Mouse (Mus musculus) embryonic fibroblast, embryonic 13.5 days (primary cell): Measurements from ENCODE around the gene Prpf40a. TPM values are rescaled to one million over a fixed set of nuclear protein-coding genes. Genes with fewer than 3 reads are reported as not detected.

Experiments used
- H3K27ac ChIP-seq: 2 replicates; pipeline ENCODE4 v1.5.1; 2012; ENCODE audit warnings: low read length, control low read depth, inconsistent platforms; ENCODE audit not compliant: insufficient read depth
- H3K4me1 ChIP-seq: 2 replicates; pipeline ENCODE4 v1.6.1; 2011; ENCODE audit warnings: low read length; ENCODE audit not compliant: control insufficient read depth, insufficient read depth
- H3K4me3 ChIP-seq: 2 replicates; pipeline ENCODE4 v1.5.1; 2011; ENCODE audit warnings: mild to moderate bottlenecking, control low read depth, low read length; ENCODE audit not compliant: insufficient read depth
- CTCF ChIP-seq: IDR thresholded peaks from 2 replicates; pipeline ENCODE4 v1.5.1; 2011; ENCODE audit warnings: mild to moderate bottlenecking, control low read depth, low read length, moderate library complexity, borderline replicate concordance; ENCODE audit not compliant: insufficient read depth
- POLR2A ChIP-seq: IDR thresholded peaks from 2 replicates; pipeline ENCODE4 v1.6.1; 2011; ENCODE audit warnings: low read depth, mild to moderate bottlenecking, control low read depth, low read length, moderate library complexity
- polyA plus RNA-seq: library from polyadenylated mRNA; stranded (reverse); fragments of >200 nt; gene quantifications from 2 replicates; pipeline ENCODE4 v1.2.4, GENCODE M21; 2011; ENCODE audit warnings: low read depth; ENCODE audit not compliant: missing spikeins, insufficient read length

Prpf40a gene
- 157 and 158 TPM in 2 replicates for polyA plus RNA-seq

GRCm38 (mm10) chr2:53190684-53191511, at the start of gene Prpf40a:
TSS of gene Prpf40a (minus strand) at chr2:53191284.
- TF ChIP-seq POLR2A (peak; percentile 86), CTCF (no peak)
- peak within 1 kb of the TSS; percentile 86 for H3K4me3 ChIP-seq
- H3K27ac ChIP-seq = peak within 1 kb of the TSS; percentile 98
- no peaks in the 10 kb centered on the region for H3K4me1 ChIP-seq

- Histone ChIP-seq H3K27ac (no peak overlapping the region), H3K4me3 (no peak overlapping the region), H3K4me1 (no peaks in the 10 kb centered on the region)
- no peak for TF ChIP-seq CTCF
- TF ChIP-seq POLR2A = no peak
Measured at GRCm38 (mm10) chr2:53222242-53222641, 31.2 kb upstream of the Prpf40a start.

DNA sequence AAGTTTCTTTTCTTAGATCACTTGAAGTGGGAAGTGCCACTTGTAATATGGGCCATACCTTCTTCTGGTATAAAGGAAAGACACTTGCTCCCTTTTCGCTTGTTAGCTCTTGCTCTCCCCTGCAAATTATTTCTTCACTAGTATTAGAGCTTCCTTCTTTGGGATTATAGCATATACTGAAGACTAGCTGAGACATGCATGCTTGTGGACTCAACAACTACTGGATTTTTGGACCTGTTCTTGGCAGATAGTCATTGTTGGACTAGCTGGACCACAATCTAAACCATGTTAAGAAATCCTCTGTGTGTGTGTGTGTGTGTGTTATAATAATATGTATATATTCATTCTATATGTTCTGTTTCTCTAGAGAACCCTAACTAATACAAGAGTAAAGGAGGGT, 22.4 kb upstream of the Prpf40a start:
- H3K4me3 ChIP-seq = no peak overlapping the region
- H3K4me1 ChIP-seq = no peaks in the 10 kb centered on the region
- no peak for TF ChIP-seq CTCF
- TF ChIP-seq POLR2A = no peak
- no peak overlapping the region for H3K27ac ChIP-seq

DNA sequence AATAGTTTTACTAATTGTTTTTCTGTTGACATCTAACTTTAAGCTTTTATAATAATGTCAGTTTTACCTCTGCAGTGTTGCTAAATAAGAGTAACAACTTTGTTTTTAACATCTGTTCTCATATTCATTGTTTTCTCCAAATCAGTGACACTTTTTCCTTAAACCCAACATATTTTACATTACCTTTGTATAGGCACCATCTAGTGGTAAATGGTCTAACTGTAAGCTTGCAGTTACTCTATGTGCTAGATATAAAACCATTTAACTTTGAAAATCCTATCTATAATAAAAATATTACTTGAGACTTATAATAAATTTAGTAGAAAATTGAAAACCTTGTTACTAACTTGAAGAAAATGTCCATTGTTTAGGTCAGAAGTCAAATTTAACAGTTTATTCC, 15.7 kb upstream of the Prpf40a start:
- TF ChIP-seq POLR2A = no peak
- TF ChIP-seq CTCF = no peak
- Histone ChIP-seq H3K4me1 (no peaks in the 10 kb centered on the region), H3K27ac (no peak overlapping the region), H3K4me3 (no peak overlapping the region)

DNA sequence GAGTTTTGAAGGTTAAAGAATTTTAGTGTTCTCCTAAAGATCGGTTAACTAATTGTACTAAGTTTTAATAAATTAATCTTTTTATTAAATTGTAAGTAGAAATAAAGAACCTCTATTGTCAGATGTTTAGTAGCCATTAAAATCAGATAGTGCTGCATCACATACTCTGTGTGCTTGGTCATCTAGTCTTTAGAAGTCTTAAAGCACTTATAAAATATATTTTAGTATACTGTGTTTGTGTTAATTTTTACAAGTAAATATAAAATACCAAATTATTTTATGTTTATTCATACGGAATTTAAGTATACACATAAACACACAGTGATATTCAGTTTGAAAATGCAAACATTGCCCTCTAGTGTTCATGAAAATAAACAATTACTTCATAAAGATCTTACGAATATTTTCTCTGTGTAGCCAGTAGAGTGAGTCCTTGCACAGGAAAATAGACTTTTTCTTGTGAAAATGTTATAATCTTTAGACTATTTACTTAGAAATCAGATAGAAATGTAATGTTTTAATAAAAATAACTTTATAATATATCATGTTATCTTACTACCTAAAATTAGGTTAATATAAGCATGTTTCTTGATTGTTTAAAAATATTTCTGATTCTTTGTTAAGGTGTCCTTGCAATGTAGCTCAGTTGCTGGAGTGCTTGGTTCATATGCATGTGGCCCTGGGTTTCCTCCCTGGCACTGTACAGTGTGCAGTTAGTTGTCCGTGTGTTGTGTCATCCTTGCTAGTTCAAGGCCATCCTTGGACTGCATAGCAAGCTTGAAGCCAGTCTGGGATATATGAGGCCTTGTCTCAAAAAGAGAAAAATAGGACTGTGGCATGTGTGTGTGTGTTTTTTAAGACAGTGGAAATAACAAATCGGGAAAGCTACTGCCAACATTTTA, 13.5 kb upstream of the Prpf40a start:
- H3K4me1 ChIP-seq = peaks cover 4% of the 10 kb centered on the region; the same call in 1 of the 2 replicates
- no peak overlapping the region for H3K4me3 ChIP-seq
- TF ChIP-seq CTCF = no peak
- no peak for TF ChIP-seq POLR2A
- no peak overlapping the region for H3K27ac ChIP-seq

DNA sequence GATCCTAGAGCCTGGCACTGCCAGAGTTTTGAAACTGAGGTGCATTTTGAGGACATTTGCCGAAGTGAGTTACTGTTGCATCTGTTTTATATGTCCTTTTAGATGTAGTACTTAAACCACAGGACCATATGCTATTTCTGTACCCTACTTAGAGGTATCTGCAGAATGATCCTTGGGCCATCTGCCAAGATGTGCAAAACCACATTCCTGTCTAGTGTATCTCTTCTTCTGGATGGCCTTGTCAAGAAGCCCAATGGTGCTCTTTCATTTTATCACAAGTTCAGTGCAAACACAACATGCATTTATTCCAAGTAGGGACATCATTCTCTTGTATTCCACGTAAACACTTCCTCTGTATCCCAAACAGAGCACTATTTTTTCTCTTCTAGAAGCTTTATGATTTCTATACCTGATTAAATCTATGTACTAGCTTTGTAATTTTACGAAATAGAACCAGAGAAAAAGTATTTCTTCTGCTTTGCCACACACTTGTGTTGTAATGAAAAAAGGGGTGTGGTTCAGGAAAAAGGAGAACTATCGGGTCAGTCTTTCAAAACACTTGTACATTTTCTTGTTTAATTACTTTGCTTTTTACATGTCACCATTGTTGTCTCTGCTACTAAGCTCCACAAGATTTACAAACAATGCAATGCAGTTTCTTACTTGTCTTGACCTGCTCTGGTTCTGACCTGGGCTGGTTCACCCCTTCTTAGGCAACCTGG, 9.2 kb upstream of the Prpf40a start:
- TF ChIP-seq POLR2A (no peak), CTCF (no peak)
- Histone ChIP-seq H3K27ac (peak overlapping the region; percentile 26; the same call in 1 of the 2 replicates), H3K4me3 (no peak overlapping the region), H3K4me1 (peaks cover 4% of the 10 kb centered on the region; the same call in 1 of the 2 replicates)

DNA sequence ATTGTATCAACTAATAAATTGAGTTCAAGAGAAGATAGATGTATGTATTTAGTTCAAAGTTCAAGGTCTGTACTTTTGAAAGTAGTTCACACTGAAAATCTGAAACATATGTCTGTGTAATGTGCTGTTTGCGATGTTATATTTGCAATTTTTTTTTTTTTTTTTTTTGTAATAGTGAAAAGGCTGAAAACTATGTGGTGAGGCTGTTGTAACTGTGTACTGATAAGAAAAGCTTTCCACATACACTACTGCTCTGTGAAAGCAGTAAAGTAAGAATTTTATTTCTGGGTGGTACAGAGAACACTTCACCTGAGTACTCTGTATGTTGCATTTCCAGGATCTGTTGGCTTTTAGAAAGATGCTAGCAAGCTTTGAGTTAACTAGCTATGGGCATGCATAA, 8.1 kb upstream of the Prpf40a start:
- Histone ChIP-seq H3K4me3 (no peak overlapping the region), H3K27ac (no peak overlapping the region), H3K4me1 (peaks cover 4% of the 10 kb centered on the region; the same call in 1 of the 2 replicates)
- TF ChIP-seq POLR2A = no peak
- no peak for TF ChIP-seq CTCF

DNA sequence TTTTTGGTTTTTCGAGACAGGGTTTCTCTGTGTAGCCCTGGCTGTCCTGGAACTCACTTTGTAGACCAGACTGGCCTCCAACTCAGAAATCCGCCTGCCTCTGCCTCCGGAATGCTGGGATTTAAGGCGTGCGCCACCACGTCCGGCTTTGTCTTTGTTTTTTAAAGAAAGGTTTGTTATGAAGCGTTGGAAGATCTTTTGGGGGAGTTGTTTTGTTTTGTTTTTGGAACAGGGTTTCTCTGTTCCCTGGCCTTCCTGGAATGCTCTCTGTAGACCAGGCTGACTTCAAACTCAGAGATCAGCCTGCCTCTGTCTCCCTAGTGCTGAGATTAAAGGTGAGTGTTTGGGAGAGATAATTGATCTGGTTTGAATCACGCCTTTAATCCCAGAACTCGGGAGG, 5.3 kb upstream of the Prpf40a start:
- Histone ChIP-seq H3K4me1 (peaks cover 4% of the 10 kb centered on the region; the same call in 1 of the 2 replicates), H3K27ac (no peak overlapping the region), H3K4me3 (no peak overlapping the region)
- TF ChIP-seq CTCF (no peak), POLR2A (no peak)

DNA sequence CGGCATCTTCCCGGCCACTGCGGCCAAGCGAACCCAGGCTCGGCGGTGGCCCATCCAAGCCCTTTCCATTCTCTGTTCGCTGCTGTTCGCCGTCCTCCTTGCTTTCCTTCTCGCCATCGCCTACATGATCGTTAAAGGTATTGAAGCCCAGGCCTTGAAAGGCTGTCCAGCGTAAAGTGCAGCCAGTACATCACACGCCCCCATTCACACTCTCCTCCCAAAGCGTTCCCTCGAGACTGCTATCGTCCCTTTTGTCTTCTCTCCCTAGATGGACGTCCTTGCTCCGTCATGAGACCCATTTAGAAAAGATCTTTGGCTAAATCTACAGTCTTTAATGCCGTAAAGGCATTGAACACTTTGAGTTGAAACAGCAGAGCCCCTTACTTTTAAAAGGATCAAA, 1.3 kb upstream of the Prpf40a start:
- TF ChIP-seq POLR2A (0 out of 2 replicates have a peak, but pooled peaks have one; percentile 12), CTCF (no peak)
- peak overlapping the region; percentile 66 for H3K27ac ChIP-seq
- peak overlapping the region; percentile 83 for H3K4me3 ChIP-seq
- H3K4me1 ChIP-seq = no peaks in the 10 kb centered on the region
